Mouse (Mus musculus): ENCODE data around the gene Chek2.

DNA sequence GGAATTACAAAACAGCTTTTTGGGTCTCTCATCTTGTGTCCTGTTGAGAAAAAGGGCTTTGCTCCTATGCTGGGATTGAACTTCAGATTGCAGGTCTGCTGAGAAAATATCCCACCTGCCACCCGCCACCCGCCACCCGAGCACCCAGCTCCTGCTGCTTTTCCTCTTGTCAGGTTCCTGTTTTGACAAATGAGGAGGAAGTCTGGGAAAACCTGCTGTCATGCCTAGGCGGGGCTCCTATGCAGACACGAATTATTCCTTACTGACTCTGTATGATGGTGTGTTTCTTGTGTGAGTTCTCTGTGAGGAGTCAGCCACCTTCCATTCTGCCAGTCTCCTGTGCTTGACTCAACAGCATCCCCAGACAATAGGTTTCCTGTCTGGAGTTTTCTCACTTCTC lies 20.7 kb downstream of the Chek2 start:
- TF ChIP-seq JUND (conservative IDR thresholded peaks at IDR 0.05; ENCODE audit: low read depth, low read length), result no peak
- no peak for TF ChIP-seq ZKSCAN1 (IDR thresholded peaks at IDR 0.05; ENCODE audit: borderline replicate concordance, low read depth, low read length)
- TF ChIP-seq ZC3H11A (IDR thresholded peaks at IDR 0.05; ENCODE audit: low read depth, low read length), result no peak
- no peak for TF ChIP-seq POLR2A (IDR thresholded peaks at IDR 0.05; ENCODE audit: low read depth, low read length)
- no peak for TF ChIP-seq CTCF (conservative IDR thresholded peaks at IDR 0.05 in 1 of 2, IDR thresholded peaks at IDR 0.05 in 1 of 2; ENCODE audit: low read depth in 2 of 2, low read length in 2 of 2)
- no peak for TF ChIP-seq KAT2A (IDR thresholded peaks at IDR 0.05; ENCODE audit: insufficient replicate concordance, low read length)
- TF ChIP-seq UBTF (IDR thresholded peaks at IDR 0.05; ENCODE audit: low read depth, low read length), result no peak
- no peak for TF ChIP-seq ZMIZ1 (IDR thresholded peaks at IDR 0.05; ENCODE audit: low read depth, low read length)
- no peak for TF ChIP-seq TCF12 (IDR thresholded peaks at IDR 0.05; ENCODE audit: low read depth, low read length)
- TF ChIP-seq MAZ (IDR thresholded peaks at IDR 0.05; ENCODE audit: low read depth, low read length), result no peak
- no peak for TF ChIP-seq MAFK (IDR thresholded peaks at IDR 0.05; ENCODE audit: insufficient replicate concordance, low read length)
- no peak for TF ChIP-seq MAX (IDR thresholded peaks at IDR 0.05; ENCODE audit: low read length)
- no peak for TF ChIP-seq MEF2A (IDR thresholded peaks at IDR 0.05; ENCODE audit: borderline replicate concordance, low read depth, low read length)

All from CH12.LX (cell line).